ENCODE assay signal across 16 mouse cellular contexts in genomic region chr9:71480305-71480704, GRCm38 (mm10). TPM values are rescaled to one million over a fixed set of nuclear protein-coding genes. Genes with fewer than 3 reads are reported as not detected.
DNase-seq lines count a peak whose midpoint lies in the region; ATAC-seq lines count a peak whose summit lies in the region.
"Had no signal": no experiment of that assay in that cellular context is flagged by ENCODE, and none has a peak within 500 bp of the region (broad histone marks: within the 10 kb centered on the region; RNA-seq: fewer than 3 reads in every experiment).

No protein-coding gene starts in this region.

- peak; percentile 51 for DNase-seq in midbrain, embryonic 11.5 days (ENCODE audit: low spot score, missing footprints)
- DNase-seq in c-Kit-positive CD71-positive TER-119-positive erythroid progenitor cells, embryonic 14.5 days (ENCODE audit: low spot score): peak; percentile 50
- no peak for DNase-seq in urinary bladder, postnatal 25 days (ENCODE audit: low spot score)
- DNase-seq: adrenal gland, postnatal 10 days; cerebellum, adult 2 months; cerebellum, postnatal 10 days; forebrain, postnatal 0 days; gastrocnemius, postnatal 14 days; heart, postnatal 36 days had no signal

- peaks cover 2% of the 10 kb centered on the region; the same call in 1 of the 2 replicates for H3K4me1 ChIP-seq in midbrain, embryonic 11.5 days (ENCODE audit: control insufficient read depth, insufficient read depth, low read length)
- H3K4me1 ChIP-seq in midbrain, embryonic 16.5 days (ENCODE audit: control insufficient read depth, insufficient read depth, low read length): peaks cover 11% of the 10 kb centered on the region
- peaks cover 5% of the 10 kb centered on the region for H3K4me1 ChIP-seq in liver, embryonic 16.5 days (ENCODE audit: control insufficient read depth, low read depth, low read length)
- peaks cover 16% of the 10 kb centered on the region for H3K4me1 ChIP-seq in neural tube, embryonic 15.5 days

- ATAC-seq in midbrain, embryonic 11.5 days (ENCODE audit: low FRiP score): no peak
- no peak for ATAC-seq in midbrain, embryonic 16.5 days
- ATAC-seq in liver, embryonic 16.5 days (ENCODE audit: low read depth): peak; percentile 62
- no peak for ATAC-seq in neural tube, embryonic 15.5 days (ENCODE audit: low FRiP score)
- ATAC-seq: forebrain, embryonic 13.5 days; forebrain, postnatal 0 days had no signal

- H3K27ac ChIP-seq in midbrain, embryonic 11.5 days (ENCODE audit: low read depth, low read length): no peak overlapping the region
- no peak overlapping the region for H3K27ac ChIP-seq in midbrain, embryonic 16.5 days (ENCODE audit: low read length)
- H3K27ac ChIP-seq in liver, embryonic 16.5 days (ENCODE audit: low read length): no peak overlapping the region
- no peak overlapping the region for H3K27ac ChIP-seq in neural tube, embryonic 15.5 days (replicated peaks)
- H3K27ac ChIP-seq: embryonic facial prominence, embryonic 10.5 days; forebrain, embryonic 13.5 days; heart, embryonic 13.5 days; hindbrain, embryonic 15.5 days had no signal

- no peaks in the 10 kb centered on the region for H3K27me3 ChIP-seq in midbrain, embryonic 11.5 days (ENCODE audit: control insufficient read depth, insufficient read depth, low read length)
- H3K27me3 ChIP-seq in midbrain, embryonic 16.5 days (ENCODE audit: control insufficient read depth, insufficient read depth, low read depth, low read length): no peaks in the 10 kb centered on the region
- H3K27me3 ChIP-seq in liver, embryonic 16.5 days (ENCODE audit: control insufficient read depth, insufficient read depth, low read depth, low read length): no peaks in the 10 kb centered on the region
- no peaks in the 10 kb centered on the region for H3K27me3 ChIP-seq in neural tube, embryonic 15.5 days (replicated peaks)
- H3K27me3 ChIP-seq: forebrain, embryonic 13.5 days; heart, embryonic 13.5 days; hindbrain, embryonic 15.5 days had no signal

- H3K4me3 ChIP-seq in midbrain, embryonic 11.5 days (ENCODE audit: low read depth, low read length): no peak overlapping the region
- no peak overlapping the region for H3K4me3 ChIP-seq in midbrain, embryonic 16.5 days (ENCODE audit: low read depth, low read length)
- H3K4me3 ChIP-seq in liver, embryonic 16.5 days (ENCODE audit: low read depth, low read length): no peak overlapping the region
- no peak overlapping the region for H3K4me3 ChIP-seq in neural tube, embryonic 15.5 days (replicated peaks)
- H3K4me3 ChIP-seq: embryonic facial prominence, embryonic 10.5 days; forebrain, embryonic 13.5 days; heart, embryonic 13.5 days; hindbrain, embryonic 15.5 days had no signal

- no peak overlapping the region for H3K9ac ChIP-seq in midbrain, embryonic 11.5 days (ENCODE audit: low read length)
- no peak overlapping the region for H3K9ac ChIP-seq in midbrain, embryonic 16.5 days (ENCODE audit: low read depth, low read length)
- no peak overlapping the region for H3K9ac ChIP-seq in liver, embryonic 16.5 days (ENCODE audit: low read depth, low read length)
- H3K9ac ChIP-seq in neural tube, embryonic 15.5 days (replicated peaks): no peak overlapping the region
- H3K9ac ChIP-seq: forebrain, embryonic 13.5 days; forebrain, postnatal 0 days; heart, embryonic 13.5 days; hindbrain, embryonic 15.5 days had no signal

- peaks cover 65% of the 10 kb centered on the region for H3K36me3 ChIP-seq in midbrain, embryonic 11.5 days (ENCODE audit: control insufficient read depth, insufficient read depth, low read length)
- H3K36me3 ChIP-seq in midbrain, embryonic 16.5 days (ENCODE audit: control insufficient read depth, insufficient read depth, low read length): peaks cover 65% of the 10 kb centered on the region
- H3K36me3 ChIP-seq in liver, embryonic 16.5 days (ENCODE audit: control insufficient read depth, insufficient read depth): peaks cover 71% of the 10 kb centered on the region
- H3K36me3 ChIP-seq in neural tube, embryonic 15.5 days: peaks cover 73% of the 10 kb centered on the region

- H3K4me2 ChIP-seq in midbrain, embryonic 11.5 days: no peak overlapping the region
- H3K4me2 ChIP-seq in midbrain, embryonic 16.5 days (ENCODE audit: low read length): no peak overlapping the region
- no peak overlapping the region for H3K4me2 ChIP-seq in liver, embryonic 16.5 days (ENCODE audit: low read depth, low read length)
- H3K4me2 ChIP-seq in neural tube, embryonic 15.5 days: no peak overlapping the region
- H3K4me2 ChIP-seq: forebrain, embryonic 13.5 days; heart, embryonic 13.5 days; hindbrain, embryonic 15.5 days had no signal

- no peaks in the 10 kb centered on the region for H3K9me3 ChIP-seq in midbrain, embryonic 11.5 days (ENCODE audit: control insufficient read depth, low read length)
- H3K9me3 ChIP-seq in midbrain, embryonic 16.5 days (replicated peaks; ENCODE audit: control insufficient read depth, low read length, poor library complexity, severe bottlenecking): no peaks in the 10 kb centered on the region; the same call in 1 of the 2 replicates
- H3K9me3 ChIP-seq in liver, embryonic 16.5 days (replicated peaks; ENCODE audit: control insufficient read depth, low read length): no peaks in the 10 kb centered on the region
- H3K9me3 ChIP-seq in neural tube, embryonic 15.5 days (replicated peaks): no peaks in the 10 kb centered on the region
- H3K9me3 ChIP-seq: forebrain, embryonic 13.5 days; hindbrain, embryonic 15.5 days had no signal

- WGBS in midbrain, embryonic 11.5 days: 94% methylated on average over 2 of the region's 2 CpGs
- 94% methylated on average over 2 of the region's 2 CpGs for WGBS in midbrain, embryonic 16.5 days
- 60% methylated on average over 2 of the region's 2 CpGs for WGBS in liver, embryonic 16.5 days (ENCODE audit: insufficient replicate concordance)
- 100% methylated on average over 2 of the region's 2 CpGs for WGBS in neural tube, embryonic 15.5 days

RNA-seq across cellular contexts. Expression of gene Polr2m, which starts 5.4 kb away (rescaled TPM):
- 455 and 475 TPM in 2 replicates for polyA plus RNA-seq in midbrain, embryonic 11.5 days (2014; fragmentation: Nextera tagmentation; extraction: Ambion mirVana)
- 341 and 351 TPM in 2 replicates for polyA plus RNA-seq in midbrain, embryonic 16.5 days (2015; fragmentation: Nextera tagmentation; extraction: Ambion mirVana)
- 96.5 and 97.6 TPM in 2 replicates for polyA plus RNA-seq in liver, embryonic 16.5 days (2015; fragmentation: Nextera tagmentation; extraction: Ambion mirVana)
- polyA plus RNA-seq in neural tube, embryonic 15.5 days (2015; fragmentation: Nextera tagmentation; extraction: Ambion mirVana): 327 and 331 TPM in 2 replicates
